Mouse (Mus musculus): ENCODE data around the gene Rnf208.

DNA sequence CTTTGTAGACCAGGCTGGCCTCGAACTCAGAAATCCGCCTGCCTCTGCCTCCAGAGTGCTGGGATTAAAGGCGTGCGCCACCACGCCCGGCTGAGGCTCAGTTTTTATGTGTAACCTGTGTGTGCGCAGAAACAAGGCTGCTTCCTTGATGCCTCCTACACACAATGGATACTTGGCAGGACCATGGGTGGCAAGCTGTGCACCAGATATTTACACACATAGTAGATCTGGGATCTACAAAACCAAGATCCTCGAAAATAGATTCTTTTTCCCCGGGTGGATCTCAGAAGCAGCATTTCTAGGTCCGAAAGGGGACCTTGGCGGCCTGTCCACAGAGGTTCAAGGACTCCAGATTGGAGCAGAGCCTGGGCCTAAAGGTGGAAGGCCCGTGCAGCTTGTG, 19.8 kb downstream of the Rnf208 start:
- TF ChIP-seq CTCF (IDR thresholded peaks at IDR 0.05; ENCODE audit: borderline replicate concordance, control insufficient read depth, extremely low read depth, insufficient read depth, low read length, poor library complexity) (no peak), POLR2A (IDR thresholded peaks at IDR 0.05; ENCODE audit: control insufficient read depth, extremely low read depth, insufficient read depth, low read length, poor library complexity) (no peak)

Measured in thymus, adult 2 months (tissue).